Mouse (Mus musculus) layer of hippocampus, postnatal 36 days (tissue): ENCODE data around the gene Mllt1. TPM values are rescaled to one million over a fixed set of nuclear protein-coding genes. Genes with fewer than 3 reads are reported as not detected.
"Not testable (repeated sequence)": the region's sequence is repeated elsewhere in the genome, so short reads cannot be mapped to it uniquely, and the experiment has no call there.

Source experiments
- DNase-seq, 2 experiments: peaks; one replicate each; pipeline ENCODE4 v3.0.0; 2022
- total RNA-seq, 2 experiments: library from RNA; stranded (reverse); gene quantifications; 2 replicates each; pipeline ENCODE4 v1.2.3; 2021

Gene Mllt1
- total RNA-seq, 2 experiments from 2014 or later: 82.4 to 90.3 TPM

DNA sequence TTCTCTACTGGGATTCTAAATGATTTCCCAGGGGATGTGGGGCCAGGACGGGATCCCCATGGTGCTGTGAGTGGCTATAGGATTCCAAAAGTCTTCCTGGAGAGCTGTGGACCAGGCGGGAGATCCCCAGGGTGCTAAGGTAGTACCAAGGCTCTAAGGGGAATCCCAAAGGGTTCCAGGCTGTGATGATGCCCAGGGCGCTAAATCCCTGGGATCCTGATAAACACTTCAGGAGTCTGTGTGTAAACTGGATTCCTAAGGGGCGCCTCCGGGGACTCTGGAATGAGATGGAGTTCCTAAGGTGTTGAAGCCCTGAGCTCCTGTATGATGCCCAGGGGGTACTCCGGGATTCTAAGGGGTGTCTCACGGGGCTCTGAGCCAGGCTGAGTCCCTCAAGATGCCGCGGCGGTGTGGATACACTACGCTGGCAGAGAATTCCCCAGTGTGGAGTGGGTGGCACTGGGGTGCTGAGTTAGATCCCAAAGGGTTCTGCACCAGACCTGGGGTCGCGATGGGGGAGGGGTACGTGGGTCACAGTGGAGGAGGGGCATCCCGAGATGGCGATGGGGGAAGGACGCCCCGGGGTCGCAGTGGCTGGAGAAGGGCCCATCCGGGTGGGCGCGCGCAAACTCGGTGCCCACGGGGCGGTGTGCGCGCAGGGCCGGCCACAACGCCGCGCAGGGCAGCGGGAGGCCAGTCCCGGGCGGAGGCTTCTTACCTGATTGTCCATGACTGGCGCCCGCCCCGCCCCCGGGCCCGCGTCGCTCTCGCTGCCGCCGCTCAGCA lies 477 bp downstream of the Mllt1 start:
- peak in 1 of 2 experiments; percentile 28 for DNase-seq

DNA sequence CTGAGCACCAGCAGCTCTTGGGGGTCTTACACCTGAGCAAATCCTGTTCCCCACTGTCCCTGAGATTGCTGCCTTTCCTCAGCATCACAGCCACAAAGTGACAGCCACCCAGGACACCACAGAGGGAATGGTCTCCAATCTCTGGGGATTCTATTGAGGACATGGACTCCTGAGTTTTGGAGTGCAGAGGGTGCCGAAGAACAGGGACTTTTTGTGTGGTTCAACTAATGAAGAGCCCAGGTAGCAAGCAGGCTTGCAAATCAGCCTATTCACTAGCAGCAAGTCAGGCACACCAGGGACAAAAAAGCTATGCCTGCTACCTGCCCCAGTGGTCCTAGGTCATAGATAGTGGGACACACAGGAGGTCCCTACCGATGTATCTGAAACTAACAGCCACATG lies 1.8 kb downstream of the Mllt1 start:
- DNase-seq: no peak

DNA sequence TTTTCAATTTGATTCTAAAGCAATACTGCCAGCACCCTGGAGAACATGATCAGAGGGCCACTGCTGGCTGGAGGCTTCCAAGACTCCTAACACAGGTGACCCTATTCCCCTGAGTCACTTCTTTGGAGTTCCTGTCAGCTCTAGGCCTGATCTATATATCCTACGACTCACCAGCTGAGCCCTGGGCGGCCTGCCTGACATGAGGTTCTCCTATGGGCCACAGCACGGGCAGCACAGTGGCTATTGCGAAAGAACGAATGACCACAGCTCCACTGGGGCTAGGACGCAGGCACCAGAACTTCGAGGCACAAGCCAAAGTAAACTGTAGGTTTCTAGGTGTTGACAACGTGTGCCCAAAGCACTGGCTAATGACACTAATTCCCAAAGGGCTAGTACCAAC lies 5.2 kb downstream of the Mllt1 start:
- no peak for DNase-seq

DNA sequence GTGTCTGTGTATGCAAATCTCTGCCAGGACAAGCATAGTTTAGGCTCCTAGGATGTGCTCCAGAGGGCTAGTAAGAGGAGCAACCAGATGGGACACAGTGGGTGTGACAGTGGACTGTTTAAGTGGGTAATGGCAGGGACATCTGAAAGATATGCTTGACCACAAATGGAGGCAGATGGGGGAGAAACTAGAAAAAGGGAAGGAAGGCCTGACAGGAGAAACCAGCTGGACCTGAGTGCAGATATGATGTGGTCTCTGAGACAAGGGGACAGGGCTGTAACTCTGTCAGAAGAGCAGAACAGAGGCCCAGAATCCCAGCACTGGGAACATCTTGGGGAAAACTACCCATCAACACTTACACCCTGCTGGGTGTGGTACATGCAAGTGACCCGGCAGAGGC lies 5.7 kb downstream of the Mllt1 start:
- DNase-seq: no peak

DNA sequence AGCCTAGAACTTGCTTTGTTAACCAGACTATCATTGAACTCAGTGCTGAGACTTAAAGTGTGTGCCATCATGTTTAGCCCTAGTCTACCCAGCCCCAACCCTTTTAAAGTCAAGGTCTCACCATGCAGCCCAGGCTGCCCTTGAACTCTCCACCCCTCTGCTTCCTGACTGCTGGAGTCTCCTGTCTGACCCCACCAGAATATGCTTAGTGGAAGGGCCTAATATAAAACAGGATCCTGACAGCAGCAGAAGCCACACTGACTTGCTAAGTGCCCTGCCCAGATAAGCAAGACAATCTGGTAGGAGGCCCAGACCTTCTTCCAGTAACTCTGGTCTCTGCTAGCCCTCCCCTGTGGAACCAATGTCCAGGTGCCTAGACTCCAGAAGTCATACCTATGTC lies 6.1 kb downstream of the Mllt1 start:
- no peak for DNase-seq

DNA sequence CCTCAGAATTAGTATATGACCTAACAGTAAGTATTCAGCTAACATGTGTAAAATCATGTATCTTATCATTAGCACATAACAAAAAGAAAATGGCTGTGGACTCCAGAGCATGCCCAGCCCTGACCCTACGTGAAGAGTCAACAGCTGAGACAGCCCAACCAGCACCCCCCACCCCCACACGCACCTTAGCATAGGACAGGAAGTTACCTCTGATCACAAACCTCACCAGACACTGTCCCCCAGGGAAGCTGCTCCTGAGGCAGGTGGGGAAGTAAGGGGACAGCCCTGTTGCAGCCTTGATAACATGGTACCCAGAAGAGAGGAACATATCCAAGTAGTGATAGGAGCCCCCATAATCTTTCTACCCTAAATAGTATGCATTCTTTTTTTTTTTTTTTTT lies 9.2 kb downstream of the Mllt1 start:
- DNase-seq: no peak

DNA sequence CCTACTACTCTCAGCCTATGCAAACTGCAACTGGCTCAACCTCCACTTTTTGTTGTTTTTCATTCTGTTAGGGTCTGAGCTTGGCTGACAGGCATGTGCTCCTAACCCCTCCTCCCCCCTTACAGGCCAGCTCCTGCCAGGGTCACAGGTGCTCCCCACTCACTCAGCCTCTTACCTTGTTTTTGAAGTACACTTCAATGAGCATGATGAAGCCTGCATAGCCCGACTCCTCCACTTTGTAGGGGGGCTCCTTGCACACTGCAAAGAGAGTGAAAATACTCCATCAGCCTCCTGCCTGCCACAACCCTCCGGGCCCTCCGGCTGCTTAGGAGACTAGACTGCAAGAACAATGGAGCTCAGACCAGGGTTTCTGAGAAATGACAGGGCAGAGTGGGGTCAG lies 15.5 kb downstream of the Mllt1 start:
- no peak for DNase-seq

DNA sequence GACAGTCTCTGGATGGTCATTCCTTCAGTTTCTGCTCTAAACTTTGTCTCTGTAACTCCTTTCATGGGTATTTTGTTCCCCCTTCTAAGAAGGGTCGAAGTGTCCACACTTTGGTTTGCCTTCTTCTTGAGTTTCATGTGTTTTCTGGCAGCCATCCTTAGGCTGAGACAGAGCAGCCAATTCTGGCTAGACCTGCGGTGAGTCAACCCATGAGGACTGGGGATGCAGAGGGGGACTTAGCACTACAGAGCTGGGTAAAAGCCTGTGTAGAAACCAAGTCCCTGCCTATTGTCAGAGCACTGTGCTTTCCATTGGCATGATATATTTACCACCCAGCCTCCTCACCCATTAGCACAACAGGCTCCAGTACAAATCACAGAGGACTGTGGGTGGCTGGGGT lies 18.0 kb downstream of the Mllt1 start:
- DNase-seq: no peak

DNA sequence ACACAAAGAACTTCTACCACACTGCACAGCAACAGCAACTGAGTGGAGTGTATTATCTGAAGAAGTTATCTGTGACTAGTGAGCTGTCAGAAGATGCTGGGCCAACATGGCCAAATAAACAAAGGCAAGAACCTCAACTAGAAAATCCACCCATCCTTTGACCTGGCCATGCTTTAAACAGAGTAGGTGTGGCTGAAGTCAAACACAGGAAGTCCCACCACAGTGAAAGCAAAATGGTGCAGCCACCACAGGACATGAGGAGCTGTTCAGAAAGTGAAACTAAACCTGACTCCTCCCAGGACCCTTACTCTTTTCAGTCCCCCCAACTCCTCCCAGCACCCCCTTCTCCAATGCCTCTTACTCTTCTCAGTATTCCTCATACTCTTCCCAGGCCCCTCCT lies 21.8 kb downstream of the Mllt1 start:
- DNase-seq: no peak

DNA sequence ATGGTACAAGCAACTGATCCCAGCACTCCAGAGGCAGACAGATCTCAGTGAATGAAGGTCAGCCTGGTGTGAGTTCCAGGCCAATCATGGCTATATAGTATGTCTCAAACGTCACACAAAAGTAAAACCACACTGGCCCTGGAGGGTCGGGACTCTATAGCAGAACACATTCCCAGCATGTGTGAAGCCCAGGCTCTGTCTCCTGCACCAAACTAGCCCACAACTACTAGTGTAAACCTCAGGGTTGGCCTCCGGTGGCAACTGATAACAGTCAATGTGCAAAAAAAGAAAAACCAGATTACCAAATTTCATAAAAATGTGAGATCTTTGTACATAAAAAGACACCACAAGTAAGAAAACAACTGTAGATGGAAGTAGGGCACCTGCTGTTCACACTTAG lies 22.2 kb downstream of the Mllt1 start:
- DNase-seq: no peak

DNA sequence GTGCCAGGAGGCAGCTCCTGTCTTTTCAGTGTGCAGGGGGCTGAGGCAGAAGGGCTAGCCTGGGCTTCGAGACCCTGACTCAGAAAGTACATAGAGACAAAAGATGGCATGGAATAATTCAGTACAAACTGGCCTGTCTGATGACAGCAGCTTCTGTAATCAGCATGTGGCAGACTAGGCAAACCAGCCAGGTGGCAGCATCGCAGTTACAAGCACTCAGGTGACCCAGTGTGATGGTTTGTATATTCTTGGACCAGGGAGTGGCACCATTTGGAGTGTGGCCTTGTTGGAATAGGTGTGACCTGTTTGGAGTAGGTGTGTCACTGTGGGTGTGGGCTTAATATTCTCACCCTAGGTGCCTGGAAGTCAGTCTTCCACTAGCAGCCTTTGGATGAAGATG lies 25.5 kb downstream of the Mllt1 start:
- not testable (repeated sequence) for DNase-seq

DNA sequence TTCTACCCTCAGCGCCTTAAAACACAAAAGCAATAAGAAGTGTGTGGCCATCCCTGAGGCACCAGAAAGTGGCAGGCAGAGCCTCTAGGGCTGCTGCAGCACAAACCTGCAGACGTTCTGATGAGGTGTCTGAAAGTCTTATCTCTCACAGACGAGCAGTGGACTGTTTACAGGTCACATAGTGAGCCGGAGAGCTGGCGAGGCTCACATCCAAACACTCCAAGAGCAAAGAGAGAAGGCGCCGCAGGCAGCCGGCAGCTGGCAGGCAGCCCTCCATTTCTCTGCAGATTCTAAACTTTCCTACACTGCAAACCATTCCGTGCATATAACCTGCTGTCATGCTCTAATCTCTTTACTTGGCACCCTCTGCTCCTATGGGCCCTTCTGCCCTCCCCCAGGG lies 27.3 kb downstream of the Mllt1 start:
- DNase-seq: no peak

DNA sequence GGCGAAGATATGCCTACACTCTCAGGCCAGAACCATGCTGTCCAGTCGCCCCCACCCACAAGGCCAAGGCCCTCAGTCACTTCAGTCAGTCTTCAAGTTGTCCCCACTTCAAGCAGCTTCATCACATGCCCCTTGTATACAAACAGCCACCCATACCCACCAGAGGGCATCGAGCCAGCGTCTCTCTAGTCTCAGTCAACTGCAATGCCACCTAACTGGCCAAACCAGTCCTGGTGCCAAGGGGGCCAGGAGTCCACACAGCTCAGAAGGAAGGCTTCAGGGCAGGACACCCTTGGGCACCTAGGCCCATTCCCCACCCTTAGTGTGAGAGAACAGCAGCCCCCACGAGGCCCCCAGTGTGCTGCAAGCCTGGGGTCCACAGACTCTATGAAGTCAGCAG lies 28.1 kb downstream of the Mllt1 start:
- no peak for DNase-seq

DNA sequence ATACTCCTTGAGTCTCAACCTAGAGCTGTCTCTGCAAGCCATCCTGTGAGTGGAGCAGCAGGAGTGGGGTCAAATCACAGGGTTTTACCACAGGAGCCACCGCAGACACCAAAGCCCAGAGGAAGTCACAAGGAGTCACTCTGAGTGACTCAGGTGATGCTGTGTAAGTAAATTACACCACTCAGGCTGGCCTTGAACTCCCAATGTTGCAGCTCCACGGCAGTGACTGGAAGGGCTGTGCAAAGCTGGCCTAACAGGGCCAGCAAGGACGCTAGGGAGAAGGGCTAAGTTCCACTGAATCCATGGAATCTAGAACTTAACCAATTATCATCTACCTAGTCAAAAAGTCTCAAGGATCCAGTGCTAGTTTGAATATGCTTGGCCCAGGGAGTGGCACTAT lies 29.0 kb downstream of the Mllt1 start:
- no peak for DNase-seq

DNA sequence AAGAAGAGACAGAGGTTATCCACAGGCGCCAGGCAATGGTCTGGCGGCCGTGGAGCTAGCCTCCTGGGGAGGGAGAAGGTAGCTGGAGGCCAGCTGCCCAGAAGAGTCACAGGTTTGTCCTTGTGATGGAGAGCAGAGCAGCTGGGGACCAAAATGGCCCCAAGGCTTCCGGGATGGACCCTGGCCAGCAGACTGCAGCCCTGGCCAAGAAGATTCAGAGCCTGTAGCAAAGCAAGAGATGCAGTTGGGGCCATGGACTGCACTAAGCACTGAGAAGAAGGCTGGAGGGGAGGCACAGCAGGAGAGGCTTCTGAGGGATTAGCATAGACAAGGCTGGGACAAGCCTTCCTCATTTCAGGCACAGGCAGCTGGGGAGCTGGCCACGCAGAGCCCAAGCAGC lies 32.5 kb downstream of the Mllt1 start:
- DNase-seq: no peak

DNA sequence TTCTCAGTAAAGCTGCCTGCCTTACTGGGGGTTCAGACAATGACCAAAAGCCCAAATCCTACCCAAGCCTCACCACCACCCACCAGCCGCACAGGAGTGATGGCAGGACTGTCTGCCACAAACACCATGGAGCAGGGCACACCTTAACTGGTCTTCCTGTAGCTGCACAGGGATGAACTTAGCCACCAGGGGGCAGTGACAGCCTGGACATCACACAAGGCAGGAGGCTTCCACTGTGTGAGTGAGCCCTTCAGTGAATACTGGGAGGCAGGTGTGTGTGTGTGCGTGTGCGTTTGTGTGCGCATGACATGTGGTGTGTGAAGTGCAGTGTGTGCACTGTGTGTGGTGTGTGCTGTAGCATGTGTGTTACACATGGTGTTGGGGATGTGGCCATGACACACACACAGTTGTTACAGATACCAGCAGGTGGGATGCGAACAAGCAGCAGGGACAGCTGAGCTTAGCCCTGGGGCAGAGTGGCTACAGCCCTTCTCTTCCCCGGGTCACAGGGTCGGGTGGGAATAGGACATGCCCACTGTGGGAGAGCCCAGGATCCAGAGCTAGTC lies 37.5 kb downstream of the Mllt1 start:
- DNase-seq: peak; percentile 75 to 78

DNA sequence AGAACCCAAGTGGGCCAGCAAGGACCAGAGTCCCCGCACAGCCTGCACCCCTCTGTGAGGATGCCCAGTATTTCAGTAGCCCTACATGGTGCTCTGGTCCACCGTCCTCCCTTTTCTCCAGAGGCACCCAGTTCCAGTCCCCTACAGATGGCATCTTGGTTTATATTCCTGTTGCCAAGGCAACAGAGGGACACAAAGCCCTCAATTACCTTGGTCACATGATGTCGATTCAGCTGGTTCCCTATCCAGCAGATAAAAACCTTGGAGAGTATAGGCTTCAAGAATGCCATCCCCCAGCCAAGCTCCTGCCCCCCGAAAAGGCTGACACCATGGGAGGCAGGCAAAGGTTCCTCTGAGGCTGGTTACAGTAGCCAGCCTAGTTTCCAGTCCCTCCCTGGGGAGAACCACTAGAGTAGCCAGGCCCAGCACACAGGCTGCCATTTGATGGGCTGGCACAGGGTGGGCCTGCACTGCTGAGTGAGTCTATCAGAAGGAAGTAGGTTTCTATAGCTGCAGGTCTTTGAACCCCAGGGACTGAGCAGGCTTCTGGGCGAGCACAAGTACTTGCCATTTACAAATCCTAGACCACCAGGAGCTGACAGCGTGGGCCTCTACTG lies 38.6 kb downstream of the Mllt1 start:
- peak; percentile 41 for DNase-seq

DNA sequence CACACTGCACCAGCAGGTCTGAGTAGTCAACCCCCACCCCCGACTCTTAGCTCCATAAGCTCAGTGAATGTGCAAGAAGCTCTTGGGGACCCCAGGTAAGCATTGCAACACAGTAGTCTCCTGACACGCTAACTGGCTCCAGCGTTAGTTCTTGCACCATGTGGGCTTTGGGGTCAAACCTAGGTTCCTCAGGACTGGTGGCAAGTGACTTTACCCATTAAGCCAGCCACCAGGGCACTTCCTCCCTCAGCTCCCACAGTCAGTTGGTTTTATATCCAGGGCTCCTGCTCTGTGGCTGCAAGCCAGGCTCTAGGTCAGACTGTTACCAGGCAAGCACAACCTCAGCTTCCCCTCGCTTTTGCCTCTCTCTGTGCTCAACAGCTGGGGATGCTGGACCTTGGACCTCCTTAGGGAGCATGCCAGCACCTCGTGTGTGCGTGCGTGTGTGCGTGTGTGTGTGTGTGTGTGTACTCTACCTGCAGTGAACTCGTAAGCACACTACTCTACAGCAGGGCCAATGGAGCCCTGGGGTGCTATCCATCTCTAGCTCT lies 39.8 kb downstream of the Mllt1 start:
- no peak for DNase-seq

DNA sequence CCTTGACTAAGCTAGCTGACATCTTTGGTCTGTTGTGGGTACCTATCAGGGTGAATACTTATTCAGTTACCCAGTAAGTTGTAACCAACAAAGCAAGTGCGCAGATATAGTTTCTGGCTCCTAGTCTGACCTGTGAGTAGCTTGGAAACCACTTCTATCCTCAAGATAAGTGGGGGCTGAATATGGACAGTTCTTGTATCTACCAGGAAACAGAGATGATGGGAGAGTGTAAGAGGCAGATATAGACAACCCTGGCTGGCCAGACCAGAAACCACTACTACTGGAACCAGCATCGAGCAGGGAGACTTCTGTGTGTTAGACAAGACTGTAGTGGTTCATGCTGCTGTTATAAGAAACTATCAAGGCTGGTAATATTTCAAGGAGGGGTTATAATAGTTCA lies 45.2 kb downstream of the Mllt1 start:
- no peak for DNase-seq

DNA sequence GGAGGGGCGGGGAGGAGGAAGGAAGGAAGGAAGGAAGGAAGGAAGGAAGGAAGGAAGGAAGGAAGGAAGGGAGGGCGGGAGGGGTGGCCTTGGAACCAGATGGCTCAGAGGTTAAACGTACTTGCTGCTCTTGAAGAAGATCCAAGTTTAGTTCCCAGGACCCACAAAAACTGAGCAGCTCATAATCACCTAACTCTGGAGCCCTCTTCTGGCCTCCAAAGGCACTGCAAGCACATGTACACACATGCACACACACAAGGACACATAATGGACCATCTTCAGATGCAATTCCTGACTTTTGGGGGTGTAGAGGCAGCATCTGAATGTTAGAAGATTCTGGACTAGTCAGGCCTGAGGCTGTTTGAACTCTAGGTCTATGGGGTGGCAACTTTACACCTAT lies 47.2 kb downstream of the Mllt1 start:
- DNase-seq: no peak

DNA sequence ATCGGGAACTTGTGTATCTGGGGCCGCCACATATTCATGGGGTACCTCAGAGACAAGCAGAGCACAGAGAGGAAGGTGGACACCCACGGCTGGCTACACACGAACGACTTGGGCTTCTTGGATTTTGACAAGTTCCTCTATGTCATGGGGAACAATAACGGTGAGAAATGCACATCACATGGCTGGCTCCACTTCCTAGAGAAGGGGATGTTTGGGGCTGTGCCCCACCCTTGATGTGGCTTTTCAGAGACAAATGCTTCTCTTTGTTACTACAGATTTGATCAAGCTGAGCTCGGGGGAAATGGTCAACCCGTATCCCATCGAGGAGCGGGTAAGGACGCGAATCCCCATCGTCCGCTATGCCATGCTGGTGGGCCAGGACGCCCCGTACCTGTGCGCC lies 50.4 kb downstream of the Mllt1 start:
- DNase-seq: no peak

DNA sequence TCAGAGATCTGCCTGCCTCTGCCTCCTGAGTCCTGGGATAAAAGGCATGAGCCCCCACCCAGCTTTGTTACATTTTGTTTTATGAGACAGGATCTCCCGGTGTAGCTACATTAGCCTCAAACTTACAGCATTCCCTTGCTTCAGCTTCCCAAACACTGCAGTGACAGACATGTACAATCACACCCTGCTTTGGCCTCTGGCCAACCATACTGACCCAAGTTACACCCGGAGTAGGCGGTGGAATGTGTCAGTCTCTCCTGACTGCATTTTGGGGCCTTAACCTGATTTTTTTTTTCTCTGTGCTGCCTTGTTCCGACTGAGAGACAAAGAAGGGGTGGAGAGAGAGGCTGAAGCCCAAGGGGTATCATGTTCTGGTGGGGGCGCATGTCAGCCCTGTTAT lies 50.9 kb downstream of the Mllt1 start:
- no peak for DNase-seq

DNA sequence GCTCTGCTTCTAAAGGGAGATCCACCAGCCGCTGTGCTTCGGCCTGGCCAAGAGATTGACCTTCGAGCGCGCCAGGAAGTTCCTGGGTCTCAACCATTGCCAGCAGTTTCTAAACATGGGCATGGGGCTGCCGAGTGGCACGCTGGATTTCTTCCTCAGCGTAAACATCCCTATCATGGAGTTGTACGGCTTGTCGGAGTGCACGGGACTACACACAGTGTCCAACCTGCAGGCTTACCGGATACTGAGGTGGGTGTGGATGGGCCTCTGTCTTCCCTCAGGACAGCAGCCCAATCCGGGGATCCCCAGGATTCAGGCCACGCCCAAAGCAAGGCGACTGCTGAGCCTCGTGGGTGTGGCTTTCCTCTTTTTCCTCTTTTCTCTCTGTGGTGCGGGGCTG lies 51.6 kb downstream of the Mllt1 start:
- no peak for DNase-seq

DNA sequence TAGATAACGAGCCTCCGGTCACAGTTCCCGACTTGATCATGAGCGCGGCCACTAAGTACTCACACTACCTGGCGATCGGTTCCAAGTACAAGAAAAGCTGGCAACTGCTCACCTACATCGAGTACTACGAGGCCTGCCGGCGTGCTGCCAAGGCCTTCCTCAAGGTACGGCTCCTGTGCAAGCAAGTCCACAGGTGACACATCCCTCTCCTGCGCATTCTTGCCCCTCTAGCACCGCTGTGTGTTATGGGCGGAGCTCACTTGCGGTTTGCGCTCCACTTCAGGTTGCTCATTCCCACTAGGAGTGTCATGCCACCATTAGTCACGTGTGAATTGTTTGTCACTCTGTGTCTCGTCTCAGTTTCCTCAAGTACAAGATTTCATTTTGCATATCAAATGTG lies 57.8 kb downstream of the Mllt1 start:
- DNase-seq: no peak
